Mouse (Mus musculus): Measurements from ENCODE around the gene Tbce. TPM values are rescaled to one million over a fixed set of nuclear protein-coding genes. Genes with fewer than 3 reads are reported as not detected.
"Not testable (repeated sequence)": the region's sequence is repeated elsewhere in the genome, so short reads cannot be mapped to it uniquely, and the experiment has no call there.

The Tbce gene
- polyA plus RNA-seq, 1 experiment from 2014 or later: 106 TPM

- not testable (repeated sequence) for DNase-seq; H3K4me1 ChIP-seq (ENCODE audit: control insufficient read depth, insufficient read depth, low read length); H3K9ac ChIP-seq (replicated peaks; ENCODE audit: low read length); H3K27me3 ChIP-seq (ENCODE audit: control insufficient read depth, insufficient read depth, low read length); H3K36me3 ChIP-seq (ENCODE audit: control insufficient read depth, insufficient read depth, low read length); H3K4me3 ChIP-seq (replicated peaks; ENCODE audit: low read depth, low read length); H3K4me2 ChIP-seq (ENCODE audit: low read length); H3K9me3 ChIP-seq (ENCODE audit: control insufficient read depth, low read length); H3K27ac ChIP-seq (replicated peaks; ENCODE audit: low read depth, low read length); ATAC-seq (ENCODE audit: low FRiP score, low TSS enrichment)
- 93% methylated on average over 1 of the region's 1 CpGs for whole genome bisulfite sequencing
Observed at GRCm38 (mm10) chr13:13981842-13982241, 57.6 kb downstream of the Tbce start.

GRCm38 (mm10) chr13:13969796-13970195 lies 69.6 kb downstream of the Tbce start:
- Histone ChIP-seq H3K27ac (replicated peaks; ENCODE audit: low read depth, low read length) (no peak overlapping the region), H3K4me2 (ENCODE audit: low read length) (no peak overlapping the region), H3K4me3 (replicated peaks; ENCODE audit: low read depth, low read length) (no peak overlapping the region), H3K27me3 (ENCODE audit: control insufficient read depth, insufficient read depth, low read length) (no peaks in the 10 kb centered on the region), H3K9ac (replicated peaks; ENCODE audit: low read length) (no peak overlapping the region), H3K9me3 (ENCODE audit: control insufficient read depth, low read length) (no peaks in the 10 kb centered on the region), H3K4me1 (ENCODE audit: control insufficient read depth, insufficient read depth, low read length) (no peaks in the 10 kb centered on the region), H3K36me3 (ENCODE audit: control insufficient read depth, insufficient read depth, low read length) (peaks cover 10% of the 10 kb centered on the region; the same call in 1 of the 2 replicates)
- WGBS: 96% methylated on average over 1 of the region's 1 CpGs
- DNase-seq: no peak
- no peak for ATAC-seq (ENCODE audit: low FRiP score, low TSS enrichment)

- Histone ChIP-seq H3K36me3 (ENCODE audit: control insufficient read depth, insufficient read depth, low read length) (peaks cover 10% of the 10 kb centered on the region; the same call in 1 of the 2 replicates), H3K27ac (replicated peaks; ENCODE audit: low read depth, low read length) (no peak overlapping the region), H3K9ac (replicated peaks; ENCODE audit: low read length) (no peak overlapping the region), H3K4me1 (ENCODE audit: control insufficient read depth, insufficient read depth, low read length) (no peaks in the 10 kb centered on the region), H3K27me3 (ENCODE audit: control insufficient read depth, insufficient read depth, low read length) (no peaks in the 10 kb centered on the region), H3K4me3 (replicated peaks; ENCODE audit: low read depth, low read length) (no peak overlapping the region), H3K9me3 (ENCODE audit: control insufficient read depth, low read length) (no peaks in the 10 kb centered on the region), H3K4me2 (ENCODE audit: low read length) (no peak overlapping the region)
- ATAC-seq (ENCODE audit: low FRiP score, low TSS enrichment) (no peak), DNase-seq (no peak)
- 89% methylated on average over 4 of the region's 4 CpGs for WGBS
Observed at GRCm38 (mm10) chr13:13968629-13969111, 70.8 kb downstream of the Tbce start.

- Histone ChIP-seq H3K27me3 (ENCODE audit: control insufficient read depth, insufficient read depth, low read length) (no peaks in the 10 kb centered on the region), H3K9me3 (ENCODE audit: control insufficient read depth, low read length) (no peaks in the 10 kb centered on the region), H3K36me3 (ENCODE audit: control insufficient read depth, insufficient read depth, low read length) (peaks cover 7% of the 10 kb centered on the region; the same call in 1 of the 2 replicates), H3K4me2 (ENCODE audit: low read length) (no peak overlapping the region), H3K4me3 (replicated peaks; ENCODE audit: low read depth, low read length) (no peak overlapping the region), H3K27ac (replicated peaks; ENCODE audit: low read depth, low read length) (no peak overlapping the region), H3K4me1 (ENCODE audit: control insufficient read depth, insufficient read depth, low read length) (no peaks in the 10 kb centered on the region), H3K9ac (replicated peaks; ENCODE audit: low read length) (no peak overlapping the region)
- ATAC-seq (ENCODE audit: low FRiP score, low TSS enrichment): no peak
- no peak for DNase-seq
- 94% methylated on average over 4 of the region's 4 CpGs for WGBS
Observed at GRCm38 (mm10) chr13:13966172-13966571, 73.3 kb downstream of the Tbce start.

GRCm38 (mm10) chr13:13965388-13965964 lies 74.0 kb downstream of the Tbce start:
- Histone ChIP-seq H3K4me2 (ENCODE audit: low read length) (no peak overlapping the region), H3K9me3 (ENCODE audit: control insufficient read depth, low read length) (no peaks in the 10 kb centered on the region), H3K4me3 (replicated peaks; ENCODE audit: low read depth, low read length) (no peak overlapping the region), H3K36me3 (ENCODE audit: control insufficient read depth, insufficient read depth, low read length) (peaks cover 6% of the 10 kb centered on the region; the same call in 1 of the 2 replicates), H3K27me3 (ENCODE audit: control insufficient read depth, insufficient read depth, low read length) (no peaks in the 10 kb centered on the region), H3K27ac (replicated peaks; ENCODE audit: low read depth, low read length) (no peak overlapping the region), H3K9ac (replicated peaks; ENCODE audit: low read length) (no peak overlapping the region), H3K4me1 (ENCODE audit: control insufficient read depth, insufficient read depth, low read length) (no peaks in the 10 kb centered on the region)
- 66% methylated on average over 19 of the region's 19 CpGs for WGBS
- no peak for DNase-seq
- ATAC-seq (ENCODE audit: low FRiP score, low TSS enrichment): no peak

- no peak overlapping the region for H3K4me2 ChIP-seq (ENCODE audit: low read length)
- ATAC-seq (ENCODE audit: low FRiP score, low TSS enrichment): no peak
Observed at GRCm38 (mm10) chr13:13961046-13961445, 78.4 kb downstream of the Tbce start.

GRCm38 (mm10) chr13:13960211-13960610 lies 79.2 kb downstream of the Tbce start:
- ATAC-seq (ENCODE audit: low FRiP score, low TSS enrichment) (no peak), DNase-seq (no peak)
- Histone ChIP-seq H3K4me2 (ENCODE audit: low read length) (no peak overlapping the region), H3K27me3 (ENCODE audit: control insufficient read depth, insufficient read depth, low read length) (no peaks in the 10 kb centered on the region), H3K9ac (replicated peaks; ENCODE audit: low read length) (no peak overlapping the region), H3K4me3 (replicated peaks; ENCODE audit: low read depth, low read length) (no peak overlapping the region), H3K4me1 (ENCODE audit: control insufficient read depth, insufficient read depth, low read length) (peaks cover 9% of the 10 kb centered on the region), H3K9me3 (ENCODE audit: control insufficient read depth, low read length) (no peaks in the 10 kb centered on the region), H3K36me3 (ENCODE audit: control insufficient read depth, insufficient read depth, low read length) (no peaks in the 10 kb centered on the region), H3K27ac (replicated peaks; ENCODE audit: low read depth, low read length) (no peak overlapping the region)
- 86% methylated on average over 4 of the region's 4 CpGs for WGBS

More at GRCm38 (mm10) chr13:13961046-13961445, 78.4 kb downstream of the Tbce start:
- Histone ChIP-seq H3K4me3 (replicated peaks; ENCODE audit: low read depth, low read length) (no peak overlapping the region), H3K36me3 (ENCODE audit: control insufficient read depth, insufficient read depth, low read length) (no peaks in the 10 kb centered on the region), H3K27ac (replicated peaks; ENCODE audit: low read depth, low read length) (no peak overlapping the region), H3K9me3 (ENCODE audit: control insufficient read depth, low read length) (no peaks in the 10 kb centered on the region), H3K9ac (replicated peaks; ENCODE audit: low read length) (no peak overlapping the region), H3K27me3 (ENCODE audit: control insufficient read depth, insufficient read depth, low read length) (no peaks in the 10 kb centered on the region), H3K4me1 (ENCODE audit: control insufficient read depth, insufficient read depth, low read length) (peaks cover 2% of the 10 kb centered on the region; the same call in 1 of the 2 replicates)
- WGBS: 91% methylated on average over 4 of the region's 4 CpGs
- DNase-seq: no peak

- 82% methylated on average over 4 of the region's 4 CpGs for WGBS
- Histone ChIP-seq H3K4me1 (ENCODE audit: control insufficient read depth, insufficient read depth, low read length) (peaks cover 13% of the 10 kb centered on the region), H3K9ac (replicated peaks; ENCODE audit: low read length) (no peak overlapping the region), H3K4me3 (replicated peaks; ENCODE audit: low read depth, low read length) (no peak overlapping the region), H3K36me3 (ENCODE audit: control insufficient read depth, insufficient read depth, low read length) (no peaks in the 10 kb centered on the region), H3K27me3 (ENCODE audit: control insufficient read depth, insufficient read depth, low read length) (no peaks in the 10 kb centered on the region), H3K4me2 (ENCODE audit: low read length) (no peak overlapping the region), H3K9me3 (ENCODE audit: control insufficient read depth, low read length) (no peaks in the 10 kb centered on the region), H3K27ac (replicated peaks; ENCODE audit: low read depth, low read length) (no peak overlapping the region)
- ATAC-seq (ENCODE audit: low FRiP score, low TSS enrichment) (no peak), DNase-seq (no peak)
Observed at GRCm38 (mm10) chr13:13956686-13957085, 82.8 kb downstream of the Tbce start.

GRCm38 (mm10) chr13:13954931-13955330 lies 84.5 kb downstream of the Tbce start:
- peak overlapping the region; percentile 71 for H3K27ac ChIP-seq (replicated peaks; ENCODE audit: low read depth, low read length)
- ATAC-seq (ENCODE audit: low FRiP score, low TSS enrichment): no peak
- H3K4me1 ChIP-seq (ENCODE audit: control insufficient read depth, insufficient read depth, low read length): peaks cover 13% of the 10 kb centered on the region
- WGBS: under 1% methylated on average over 29 of the region's 29 CpGs
- H3K4me2 ChIP-seq (ENCODE audit: low read length): peak overlapping the region; percentile 78
- H3K9me3 ChIP-seq (ENCODE audit: control insufficient read depth, low read length): no peaks in the 10 kb centered on the region
- peak overlapping the region; percentile 82 for H3K4me3 ChIP-seq (replicated peaks; ENCODE audit: low read depth, low read length)
- H3K9ac ChIP-seq (replicated peaks; ENCODE audit: low read length): peak overlapping the region; percentile 80
- H3K36me3 ChIP-seq (ENCODE audit: control insufficient read depth, insufficient read depth, low read length): no peaks in the 10 kb centered on the region
- DNase-seq: peak; percentile 61
- no peaks in the 10 kb centered on the region for H3K27me3 ChIP-seq (ENCODE audit: control insufficient read depth, insufficient read depth, low read length)

All from midbrain, embryonic 14.5 days (tissue).